Mouse (Mus musculus) mesoderm, embryonic 11.5 days (tissue): ENCODE measurements at regions not wholly inside any gene's neighbourhood (a gene's known extent, or its start where the extent isn't known, plus 50 kb on each side); places are given as distances from the start of the nearest gene placed in this dataset.
"Not testable (repeated sequence)": the region's sequence is repeated elsewhere in the genome, so short reads cannot be mapped to it uniquely, and the experiment has no call there.

Experiments used
- DNase-seq: peaks from one replicate; pipeline ENCODE4 v3.0.0-alpha.2; 2012; ENCODE audit warnings: low read depth, low spot score

- no peak for DNase-seq
Measured at GRCm38 (mm10) chr16:71342777-71343176, 965.3 kb upstream of the Robo1 start.

GRCm38 (mm10) chr16:71344589-71344988 is 963.5 kb upstream of the Robo1 start:
- no peak for DNase-seq

GRCm38 (mm10) chr16:71391872-71392271 is 916.2 kb upstream of the Robo1 start:
- peak; percentile 24 for DNase-seq

- DNase-seq: not testable (repeated sequence)
Measured at GRCm38 (mm10) chr16:71434791-71435190, 873.3 kb upstream of the Robo1 start.
